Mouse (Mus musculus) kidney, adult 11 months (tissue): ENCODE measurements around the gene Cald1.

Source experiments
- DNase-seq: peaks from one replicate; pipeline ENCODE4 v3.0.0; 2022

Gene Cald1

GRCm38 (mm10) chr6:34776396-34776795 is 178.1 kb downstream of the Cald1 start:
- DNase-seq: no peak

GRCm38 (mm10) chr6:34777094-34777493 is 178.8 kb downstream of the Cald1 start:
- no peak for DNase-seq

GRCm38 (mm10) chr6:34777981-34778668 is 179.8 kb downstream of the Cald1 start:
- DNase-seq: no peak

GRCm38 (mm10) chr6:34780231-34780942 is 182.1 kb downstream of the Cald1 start, which contains the start of gene Agbl3:
Gene Agbl3, plus strand, starts transcription at chr6:34780432.
- peak; percentile 91 for DNase-seq

- DNase-seq: no peak
Measured at GRCm38 (mm10) chr6:34780943-34781289, 182.6 kb downstream of the Cald1 start.

GRCm38 (mm10) chr6:34782493-34782892 is 184.2 kb downstream of the Cald1 start:
- DNase-seq: no peak

GRCm38 (mm10) chr6:34796881-34797280 is 198.6 kb downstream of the Cald1 start:
- DNase-seq: no peak

GRCm38 (mm10) chr6:34797887-34798286 is 199.6 kb downstream of the Cald1 start:
- no peak for DNase-seq

- DNase-seq: no peak
Measured at GRCm38 (mm10) chr6:34805582-34805981, 207.3 kb downstream of the Cald1 start.

GRCm38 (mm10) chr6:34810651-34811050 is 212.4 kb downstream of the Cald1 start:
- peak; percentile 3 for DNase-seq

- no peak for DNase-seq
Measured at GRCm38 (mm10) chr6:34824406-34824805, 226.1 kb downstream of the Cald1 start.
